Mouse (Mus musculus): Measurements from ENCODE around the gene Grb10. TPM values are rescaled to one million over a fixed set of nuclear protein-coding genes. Genes with fewer than 3 reads are reported as not detected.

The Grb10 gene
- polyA plus RNA-seq, 1 experiment from 2014 or later: 84.1 TPM

DNA sequence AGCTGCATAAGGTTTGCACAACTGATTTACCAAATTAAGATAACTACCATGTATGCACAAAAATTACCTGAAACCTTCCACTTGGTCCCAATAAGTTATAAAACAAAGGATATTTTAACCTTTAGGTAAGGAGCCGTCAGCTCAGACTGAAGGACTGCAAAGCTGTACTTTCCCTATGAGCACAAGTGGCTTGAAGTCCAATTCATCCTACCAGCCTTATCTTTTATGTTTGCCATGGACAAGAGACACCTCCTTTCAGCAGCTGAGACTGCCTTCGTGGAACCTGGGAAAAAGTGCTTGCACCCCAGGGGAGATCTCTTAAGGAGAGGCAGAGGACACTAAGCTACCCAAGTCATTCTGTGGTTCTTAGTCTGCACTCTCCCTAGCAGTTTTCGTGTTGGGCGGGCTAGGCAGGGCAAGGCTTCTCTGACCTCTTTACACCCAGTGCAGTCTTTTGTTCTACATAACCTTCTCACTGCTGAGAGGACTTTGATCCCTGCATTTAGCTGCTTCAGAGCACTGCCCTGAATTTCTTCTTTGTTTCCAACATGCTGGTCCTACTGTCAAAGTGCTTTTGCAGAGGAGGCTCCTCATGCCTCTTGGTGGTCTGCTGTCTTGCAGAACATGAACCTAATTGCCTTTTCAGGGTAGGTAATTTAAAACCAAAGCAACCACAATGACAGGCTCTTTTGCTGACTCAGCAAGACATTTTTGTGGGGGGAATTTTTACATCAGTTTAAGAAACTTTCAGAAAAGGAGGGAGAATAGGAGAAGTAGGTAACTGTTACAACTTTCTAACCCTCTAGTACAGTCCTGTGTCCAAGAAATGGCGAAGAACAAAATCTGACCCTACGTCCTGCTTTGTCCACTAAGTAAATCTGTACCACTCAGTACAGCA, 95.9 kb downstream of the Grb10 start:
- Histone ChIP-seq H3K9me3 (replicated peaks) (no peaks in the 10 kb centered on the region), H3K27me3 (replicated peaks) (no peaks in the 10 kb centered on the region), H3K9ac (replicated peaks) (no peak overlapping the region), H3K36me3 (peaks cover 8% of the 10 kb centered on the region), H3K4me1 (no peaks in the 10 kb centered on the region), H3K27ac (replicated peaks) (no peak overlapping the region), H3K4me3 (replicated peaks) (no peak overlapping the region), H3K4me2 (no peak overlapping the region)
- WGBS: 41% methylated on average over 6 of the region's 6 CpGs
- ATAC-seq (ENCODE audit: low FRiP score): no peak

DNA sequence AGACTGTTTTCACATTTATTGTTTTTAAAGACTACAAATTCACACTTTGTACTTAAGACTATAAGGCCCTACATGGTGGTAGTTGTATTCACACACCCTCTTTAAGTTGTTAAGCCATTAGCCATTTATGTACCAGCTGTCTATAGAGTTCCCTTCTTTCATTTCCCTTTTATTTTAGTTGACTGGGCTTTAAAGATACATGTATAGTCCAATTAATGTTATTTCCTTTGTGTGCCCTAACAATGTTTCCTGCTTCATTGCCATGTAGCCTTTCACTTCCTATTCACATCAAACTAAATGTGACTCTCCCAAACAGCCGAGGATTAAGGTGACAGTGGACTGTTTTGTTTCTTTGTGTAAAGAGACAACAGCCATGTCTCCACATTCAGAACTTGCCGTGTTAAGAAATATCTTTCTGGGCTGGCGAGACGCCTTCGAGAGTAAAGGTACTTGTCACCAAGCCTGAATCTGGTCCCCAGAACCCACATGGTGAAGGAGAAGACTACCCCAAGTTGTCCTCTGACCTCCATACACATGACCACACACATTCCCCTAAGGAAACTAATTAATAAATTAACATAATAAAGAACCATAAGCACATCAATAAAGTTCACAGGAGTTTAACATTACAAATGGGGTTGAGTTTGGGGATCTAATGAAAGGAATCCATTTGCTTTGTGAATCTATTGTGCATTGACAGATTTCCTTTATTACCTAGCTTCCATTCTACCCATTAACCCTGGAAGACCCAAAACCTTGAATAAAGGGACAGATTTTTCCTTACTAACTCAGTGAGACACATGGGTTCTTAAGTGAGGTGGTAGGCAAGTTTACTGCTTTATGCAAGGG, 97.4 kb downstream of the Grb10 start:
- Histone ChIP-seq H3K27me3 (replicated peaks) (no peaks in the 10 kb centered on the region), H3K4me3 (replicated peaks) (no peak overlapping the region), H3K4me1 (no peaks in the 10 kb centered on the region), H3K36me3 (peaks cover 16% of the 10 kb centered on the region), H3K9ac (replicated peaks) (no peak overlapping the region), H3K27ac (replicated peaks) (no peak overlapping the region), H3K4me2 (no peak overlapping the region), H3K9me3 (replicated peaks) (no peaks in the 10 kb centered on the region)
- no peak for ATAC-seq (ENCODE audit: low FRiP score)
- WGBS: 22% methylated on average over 5 of the region's 5 CpGs

DNA sequence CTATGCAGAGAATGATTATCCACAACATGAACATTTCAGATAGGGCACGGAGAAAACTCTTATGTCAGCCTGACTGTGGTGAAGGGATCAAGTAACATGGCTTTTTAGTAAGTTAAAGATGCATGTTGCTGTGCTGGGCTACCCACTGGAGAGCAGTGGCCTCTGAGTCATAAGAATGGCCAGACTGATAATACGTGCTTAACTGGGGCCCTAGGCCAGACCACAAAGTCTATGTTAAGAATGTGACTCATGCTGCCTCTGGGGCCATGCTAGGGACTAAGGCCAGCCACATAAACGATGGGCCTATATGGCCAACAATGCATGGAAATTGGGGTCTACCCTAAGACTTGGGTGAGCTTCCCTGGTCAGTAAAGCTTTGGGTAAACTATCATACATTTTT, 98.9 kb downstream of the Grb10 start:
- no peak overlapping the region for H3K27ac ChIP-seq (replicated peaks)
- ATAC-seq (ENCODE audit: low FRiP score): no peak

DNA sequence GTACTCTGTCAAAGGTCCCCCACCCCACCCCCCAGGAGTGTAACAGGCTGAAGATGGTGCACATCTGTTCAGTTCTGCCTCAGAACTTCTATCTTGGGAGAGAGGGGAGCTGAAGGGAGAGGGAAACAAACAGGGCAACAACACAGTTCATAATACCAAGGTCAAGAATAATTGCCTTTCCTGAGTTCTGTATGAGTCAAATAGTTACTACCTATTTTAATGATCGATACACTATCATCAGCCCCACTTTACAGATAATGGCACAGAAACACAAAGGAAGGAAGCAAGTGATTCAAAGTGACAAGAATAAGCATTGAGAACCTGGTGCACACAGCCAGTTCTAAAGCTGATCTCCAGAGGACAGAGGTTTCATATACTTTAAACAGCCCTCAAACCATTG, 99.9 kb downstream of the Grb10 start:
- H3K27me3 ChIP-seq (replicated peaks): no peaks in the 10 kb centered on the region
- 97% methylated on average over 1 of the region's 1 CpGs for WGBS
- H3K9ac ChIP-seq (replicated peaks): no peak overlapping the region
- no peak for ATAC-seq (ENCODE audit: low FRiP score)
- no peak overlapping the region for H3K4me3 ChIP-seq (replicated peaks)
- H3K4me2 ChIP-seq: no peak overlapping the region
- no peaks in the 10 kb centered on the region for H3K4me1 ChIP-seq
- H3K36me3 ChIP-seq: peaks cover 12% of the 10 kb centered on the region; the same call in 1 of the 2 replicates
- H3K27ac ChIP-seq (replicated peaks): no peak overlapping the region
- no peaks in the 10 kb centered on the region for H3K9me3 ChIP-seq (replicated peaks)

More for the DNA sequence above, 98.9 kb downstream of the Grb10 start:
- no peak overlapping the region for H3K4me3 ChIP-seq (replicated peaks)
- H3K9me3 ChIP-seq (replicated peaks): no peaks in the 10 kb centered on the region
- H3K9ac ChIP-seq (replicated peaks): no peak overlapping the region
- H3K27me3 ChIP-seq (replicated peaks): no peaks in the 10 kb centered on the region
- H3K4me2 ChIP-seq: no peak overlapping the region
- WGBS: 76% methylated on average over 3 of the region's 3 CpGs
- H3K36me3 ChIP-seq: peaks cover 13% of the 10 kb centered on the region
- no peaks in the 10 kb centered on the region for H3K4me1 ChIP-seq

DNA sequence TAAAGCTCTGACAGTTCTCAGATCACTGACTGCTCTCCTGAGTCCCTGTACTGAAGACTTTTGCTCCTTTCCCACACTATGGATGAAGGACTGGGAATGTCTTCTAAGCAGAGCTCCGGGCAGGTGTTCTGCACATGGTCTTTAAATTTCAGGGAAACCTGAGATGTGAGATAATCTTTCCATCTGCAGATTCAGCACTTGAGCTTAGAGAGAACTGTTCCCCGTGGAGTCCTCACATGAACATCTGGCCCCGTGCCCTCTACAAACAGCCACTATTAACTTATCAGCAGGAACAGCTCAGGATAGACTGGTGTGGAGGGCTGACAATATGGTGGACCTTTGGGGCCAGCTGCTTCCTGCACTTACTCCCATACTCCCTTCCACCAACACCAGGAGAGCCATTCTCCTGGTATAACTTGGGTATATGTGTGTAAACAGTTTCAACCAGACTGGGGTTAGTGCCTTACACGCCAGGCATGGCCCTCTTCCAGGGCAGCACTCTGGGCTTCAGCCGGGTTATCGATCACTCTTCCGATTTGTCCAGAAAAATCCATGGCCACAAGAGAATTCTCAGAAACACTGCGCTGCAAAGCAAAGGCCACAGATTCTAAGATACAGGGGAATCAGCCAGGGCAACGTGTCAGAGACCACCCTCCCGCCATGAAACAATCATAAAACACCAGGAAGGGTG, 101.0 kb downstream of the Grb10 start:
- no peaks in the 10 kb centered on the region for H3K27me3 ChIP-seq (replicated peaks)

DNA sequence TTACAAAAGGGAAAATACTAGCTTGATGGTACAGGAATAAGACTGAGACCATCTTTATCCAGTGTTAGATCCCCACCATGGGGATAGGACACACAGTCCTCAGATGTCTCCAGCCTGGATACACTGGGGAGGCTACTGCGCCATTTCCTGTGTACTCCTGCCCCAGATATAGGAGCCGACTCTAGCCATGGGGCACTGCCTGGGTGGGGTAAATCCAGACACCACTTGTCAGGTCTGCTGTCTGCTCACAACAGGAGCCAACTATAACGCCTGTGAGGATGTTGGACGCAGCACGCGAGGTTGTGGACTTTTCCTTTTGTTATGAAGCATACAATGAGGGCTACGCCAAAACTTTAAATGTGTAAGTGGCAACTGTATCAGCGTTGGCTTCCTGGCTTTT, 103.7 kb downstream of the Grb10 start:
- H3K9me3 ChIP-seq (replicated peaks): no peaks in the 10 kb centered on the region
- no peak overlapping the region for H3K27ac ChIP-seq (replicated peaks)
- H3K27me3 ChIP-seq (replicated peaks): no peaks in the 10 kb centered on the region
- no peaks in the 10 kb centered on the region for H3K4me1 ChIP-seq
- ATAC-seq (ENCODE audit: low FRiP score): no peak
- H3K36me3 ChIP-seq: peaks cover 18% of the 10 kb centered on the region; the same call in 1 of the 2 replicates
- no peak overlapping the region for H3K9ac ChIP-seq (replicated peaks)
- 85% methylated on average over 8 of the region's 8 CpGs for WGBS
- no peak overlapping the region for H3K4me2 ChIP-seq
- no peak overlapping the region for H3K4me3 ChIP-seq (replicated peaks)

More for the DNA sequence above, 101.0 kb downstream of the Grb10 start:
- ATAC-seq (ENCODE audit: low FRiP score): no peak
- Histone ChIP-seq H3K4me2 (no peak overlapping the region), H3K9ac (replicated peaks) (no peak overlapping the region), H3K36me3 (peaks cover 18% of the 10 kb centered on the region; the same call in 1 of the 2 replicates), H3K27ac (replicated peaks) (no peak overlapping the region), H3K4me3 (replicated peaks) (no peak overlapping the region), H3K9me3 (replicated peaks) (no peaks in the 10 kb centered on the region), H3K4me1 (no peaks in the 10 kb centered on the region)
- 89% methylated on average over 10 of the region's 10 CpGs for WGBS

DNA sequence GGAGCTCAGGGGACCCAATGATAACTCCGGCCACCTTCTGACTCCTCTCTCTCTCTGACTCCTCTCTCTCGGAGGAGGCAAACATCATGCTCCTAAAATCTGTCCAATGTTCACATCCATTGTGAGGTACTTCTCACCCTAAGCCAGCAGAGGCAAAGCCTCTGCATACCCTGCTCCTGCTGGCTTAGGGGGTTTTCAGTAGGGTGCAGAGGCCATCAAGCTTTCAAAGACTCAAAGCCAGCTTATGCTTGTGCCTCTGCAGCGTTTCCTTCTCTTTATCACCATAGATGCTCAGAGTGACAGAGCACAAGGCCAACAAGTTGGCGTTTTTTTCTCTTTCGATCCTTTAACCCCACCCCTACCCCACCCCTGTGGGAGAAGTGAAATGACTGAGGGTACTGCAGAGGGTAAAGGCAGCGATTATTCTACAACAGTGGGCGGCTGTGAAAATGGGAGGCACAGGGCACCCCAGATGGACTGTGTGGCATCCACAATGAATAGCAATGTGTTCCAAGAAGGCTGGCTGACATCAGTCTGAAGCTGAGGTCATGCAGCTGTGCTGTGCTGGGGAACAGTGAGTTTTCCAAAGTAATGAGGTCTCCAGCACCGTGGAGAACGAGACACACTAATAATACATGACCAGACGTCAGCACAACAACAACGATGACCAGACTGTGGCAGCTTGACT, 106.2 kb downstream of the Grb10 start:
- H3K4me1 ChIP-seq: no peaks in the 10 kb centered on the region
- no peak overlapping the region for H3K9ac ChIP-seq (replicated peaks)
- no peak overlapping the region for H3K4me3 ChIP-seq (replicated peaks)
- 49% methylated on average over 11 of the region's 11 CpGs for WGBS
- H3K27me3 ChIP-seq (replicated peaks): no peaks in the 10 kb centered on the region
- no peak; the same call in 1 of the 2 replicates for ATAC-seq (ENCODE audit: low FRiP score)
- H3K9me3 ChIP-seq (replicated peaks): no peaks in the 10 kb centered on the region
- peaks cover 16% of the 10 kb centered on the region; the same call in 1 of the 2 replicates for H3K36me3 ChIP-seq
- no peak overlapping the region for H3K27ac ChIP-seq (replicated peaks)
- H3K4me2 ChIP-seq: no peak overlapping the region

DNA sequence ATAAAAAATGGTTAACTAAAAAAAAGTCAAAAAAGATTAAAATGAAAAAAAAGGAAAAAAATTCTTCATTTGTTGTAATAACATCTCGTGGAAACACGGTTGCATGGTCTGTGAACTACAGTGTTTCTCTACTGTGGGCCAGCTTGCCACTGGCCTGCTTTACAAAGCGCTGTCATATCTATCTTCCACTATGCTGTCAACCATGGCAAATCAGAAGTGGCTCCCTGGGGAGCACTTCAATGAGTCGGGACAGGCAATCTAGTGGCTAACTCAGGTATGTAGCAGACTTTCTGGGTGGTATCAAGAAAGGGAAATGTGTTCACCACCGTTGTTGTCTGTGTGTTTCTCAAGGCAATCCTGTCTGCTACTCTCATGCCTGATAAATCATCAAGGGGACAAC, 106.8 kb downstream of the Grb10 start:
- Histone ChIP-seq H3K27me3 (replicated peaks) (no peaks in the 10 kb centered on the region), H3K9me3 (replicated peaks) (no peaks in the 10 kb centered on the region), H3K36me3 (peaks cover 14% of the 10 kb centered on the region; the same call in 1 of the 2 replicates), H3K27ac (replicated peaks) (no peak overlapping the region), H3K4me1 (no peaks in the 10 kb centered on the region), H3K9ac (replicated peaks) (no peak overlapping the region), H3K4me3 (replicated peaks) (no peak overlapping the region), H3K4me2 (no peak overlapping the region)
- WGBS: 34% methylated on average over 5 of the region's 5 CpGs
- no peak for ATAC-seq (ENCODE audit: low FRiP score)

DNA sequence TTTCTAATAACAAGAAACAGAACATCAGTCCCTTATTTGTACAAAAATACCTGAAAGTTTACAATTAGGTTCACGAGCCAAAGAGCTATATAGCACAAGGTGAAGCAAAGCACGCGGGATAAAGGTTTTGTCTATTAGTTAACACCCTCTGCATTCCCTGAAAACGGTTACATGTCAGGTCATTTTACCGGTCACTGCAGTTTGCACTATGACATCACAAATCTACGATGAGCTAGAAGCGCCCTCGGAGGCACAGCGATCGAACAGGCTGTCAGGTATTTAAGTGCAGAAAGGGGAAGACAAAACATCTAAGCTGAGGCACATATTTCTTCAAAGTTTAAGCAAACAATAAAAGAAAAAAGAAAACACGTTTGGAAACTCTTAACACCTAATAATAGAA, 108.0 kb downstream of the Grb10 start:
- Histone ChIP-seq H3K4me1 (no peaks in the 10 kb centered on the region), H3K4me3 (replicated peaks) (no peak overlapping the region), H3K27ac (replicated peaks) (no peak overlapping the region), H3K4me2 (no peak overlapping the region), H3K9ac (replicated peaks) (no peak overlapping the region), H3K27me3 (replicated peaks) (no peaks in the 10 kb centered on the region), H3K36me3 (0 out of 2 replicates have a peak, but pooled peaks cover 6% of the 10 kb centered on the region), H3K9me3 (replicated peaks) (no peaks in the 10 kb centered on the region)
- no peak for ATAC-seq (ENCODE audit: low FRiP score)
- WGBS: 93% methylated on average over 11 of the region's 11 CpGs

DNA sequence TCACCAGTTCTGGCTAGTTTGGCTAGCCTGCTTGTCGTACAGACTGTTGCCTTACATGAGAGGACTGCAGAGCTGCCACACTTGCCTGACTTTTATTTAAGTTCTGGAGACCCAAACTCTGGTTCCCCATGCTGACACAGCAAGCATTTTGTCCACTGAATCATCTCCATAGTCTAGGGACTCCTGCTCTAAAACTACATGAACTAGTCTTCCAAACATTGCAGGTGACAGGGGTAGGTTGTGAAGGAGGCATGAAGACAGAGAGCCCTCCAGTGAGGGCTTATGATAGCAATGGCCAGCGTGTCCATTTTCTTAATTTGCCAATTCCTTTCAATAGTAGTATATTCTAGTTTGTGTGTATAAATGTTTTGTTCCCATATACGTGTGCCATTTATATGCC, 109.4 kb downstream of the Grb10 start:
- H3K27me3 ChIP-seq (replicated peaks): no peaks in the 10 kb centered on the region
- WGBS: 90% methylated on average over 3 of the region's 3 CpGs
- no peaks in the 10 kb centered on the region for H3K9me3 ChIP-seq (replicated peaks)
- H3K4me2 ChIP-seq: no peak overlapping the region
- H3K36me3 ChIP-seq: 0 out of 2 replicates have a peak, but pooled peaks cover 6% of the 10 kb centered on the region
- H3K4me3 ChIP-seq (replicated peaks): no peak overlapping the region
- H3K9ac ChIP-seq (replicated peaks): no peak overlapping the region
- H3K27ac ChIP-seq (replicated peaks): no peak overlapping the region
- ATAC-seq (ENCODE audit: low FRiP score): no peak
- no peaks in the 10 kb centered on the region for H3K4me1 ChIP-seq

DNA sequence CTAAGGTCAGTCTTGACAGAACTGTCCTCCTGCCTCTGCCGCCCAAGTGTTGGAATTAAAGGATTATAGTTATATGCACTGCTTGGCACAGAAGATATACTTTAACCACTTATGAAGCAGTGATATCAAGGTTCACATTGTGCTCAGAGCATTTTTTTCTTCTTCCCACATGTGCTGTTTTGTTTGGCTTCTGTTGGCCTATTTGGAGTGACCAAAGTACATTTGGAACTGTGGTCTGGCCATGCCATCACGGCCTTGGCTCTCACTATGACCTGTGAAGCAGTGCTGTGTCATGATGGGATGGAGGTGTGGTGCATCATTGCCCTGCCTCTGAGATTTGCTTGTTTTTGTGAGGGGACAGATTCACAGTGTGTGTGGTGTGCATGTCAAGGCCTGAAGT, 109.9 kb downstream of the Grb10 start:
- H3K4me3 ChIP-seq (replicated peaks): no peak overlapping the region
- WGBS: 92% methylated on average over 2 of the region's 2 CpGs
- H3K9ac ChIP-seq (replicated peaks): no peak overlapping the region
- no peaks in the 10 kb centered on the region for H3K27me3 ChIP-seq (replicated peaks)
- H3K9me3 ChIP-seq (replicated peaks): no peaks in the 10 kb centered on the region
- H3K36me3 ChIP-seq: 0 out of 2 replicates have a peak, but pooled peaks cover 6% of the 10 kb centered on the region
- no peak for ATAC-seq (ENCODE audit: low FRiP score)
- H3K4me1 ChIP-seq: no peaks in the 10 kb centered on the region
- no peak overlapping the region for H3K27ac ChIP-seq (replicated peaks)
- no peak overlapping the region for H3K4me2 ChIP-seq
